Mouse (Mus musculus): ENCODE data around the gene Plk3. TPM values are rescaled to one million over a fixed set of nuclear protein-coding genes. Genes with fewer than 3 reads are reported as not detected.

The Plk3 gene
- polyA plus RNA-seq, 1 experiment from 2014 or later = 3.5 TPM

DNA sequence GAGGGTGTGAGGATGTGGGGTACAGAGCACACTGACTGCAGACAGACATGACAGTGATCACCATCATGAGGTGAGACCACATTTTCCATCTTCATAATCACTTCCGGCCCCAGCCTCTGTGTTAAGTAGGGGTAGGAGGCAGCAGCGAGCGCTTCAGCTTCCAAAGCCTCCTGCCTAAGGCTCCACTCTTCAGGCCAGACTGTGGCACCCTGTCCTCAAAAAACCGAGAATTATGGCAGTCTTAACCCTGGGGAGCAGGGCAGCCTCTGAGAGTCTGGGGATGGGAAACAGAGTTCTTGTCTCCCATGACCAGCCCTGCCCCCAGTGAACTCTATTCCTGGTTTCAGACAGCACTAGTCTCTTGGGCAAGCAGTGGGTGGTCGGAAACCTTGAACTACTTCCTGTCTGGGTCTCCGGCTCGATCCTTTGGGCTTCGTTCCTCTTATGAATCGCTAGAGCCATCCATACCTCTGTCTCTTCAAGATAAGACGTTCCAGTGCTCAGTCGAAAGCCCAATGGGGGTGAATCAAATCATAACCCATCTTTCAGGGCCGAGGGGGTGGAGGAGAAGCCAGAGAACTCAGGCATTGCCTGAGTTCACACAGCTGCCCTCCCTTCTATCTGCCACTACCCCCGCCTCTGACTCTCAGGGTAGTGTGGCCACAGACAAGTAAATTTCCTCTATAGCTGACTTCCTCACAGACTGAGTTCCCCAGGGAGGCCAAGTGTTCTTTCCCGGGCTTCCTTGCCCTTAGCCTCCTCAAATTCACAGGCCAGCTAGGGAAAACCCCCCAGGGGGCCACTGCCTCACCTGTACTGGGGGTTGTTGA is 9.0 kb downstream of the Plk3 start:
- Histone ChIP-seq H3K9me3 (no peaks in the 10 kb centered on the region), H3K4me1 (peaks cover 26% of the 10 kb centered on the region), H3K9ac (peak overlapping the region; percentile 58), H3K27ac (peak overlapping the region; percentile 87), H3K4me2 (replicated peaks) (peak overlapping the region; percentile 41), H3K36me3 (peaks cover 15% of the 10 kb centered on the region), H3K4me3 (0 out of 2 replicates have a peak overlapping the region, but pooled peaks have one; percentile 1), H3K27me3 (no peaks in the 10 kb centered on the region)
- WGBS = 66% methylated on average over 14 of the region's 14 CpGs
- no peak for ATAC-seq (ENCODE audit: low FRiP score, low read depth)

DNA sequence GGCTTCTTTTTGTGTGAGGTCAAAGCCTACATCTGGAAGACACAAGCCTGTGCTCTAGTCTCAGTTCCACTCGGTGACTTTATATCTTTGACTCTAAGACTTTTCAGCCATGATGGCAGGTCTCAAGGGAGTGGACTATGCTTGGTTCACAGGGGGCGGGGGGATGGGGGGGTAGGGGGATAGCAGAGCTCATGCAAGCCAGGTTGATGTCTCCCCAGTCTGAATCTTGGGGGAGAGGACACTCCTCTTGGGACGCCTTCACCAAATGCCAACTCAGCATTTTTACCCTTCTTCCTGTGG is 9.6 kb downstream of the Plk3 start:
- Histone ChIP-seq H3K9ac (no peak overlapping the region), H3K4me2 (replicated peaks) (no peak overlapping the region), H3K4me3 (no peak overlapping the region), H3K27me3 (no peaks in the 10 kb centered on the region), H3K36me3 (peaks cover 13% of the 10 kb centered on the region), H3K9me3 (no peaks in the 10 kb centered on the region), H3K4me1 (peaks cover 28% of the 10 kb centered on the region), H3K27ac (no peak overlapping the region)
- WGBS = 81% methylated on average over 3 of the region's 3 CpGs
- no peak for ATAC-seq (ENCODE audit: low FRiP score, low read depth)

DNA sequence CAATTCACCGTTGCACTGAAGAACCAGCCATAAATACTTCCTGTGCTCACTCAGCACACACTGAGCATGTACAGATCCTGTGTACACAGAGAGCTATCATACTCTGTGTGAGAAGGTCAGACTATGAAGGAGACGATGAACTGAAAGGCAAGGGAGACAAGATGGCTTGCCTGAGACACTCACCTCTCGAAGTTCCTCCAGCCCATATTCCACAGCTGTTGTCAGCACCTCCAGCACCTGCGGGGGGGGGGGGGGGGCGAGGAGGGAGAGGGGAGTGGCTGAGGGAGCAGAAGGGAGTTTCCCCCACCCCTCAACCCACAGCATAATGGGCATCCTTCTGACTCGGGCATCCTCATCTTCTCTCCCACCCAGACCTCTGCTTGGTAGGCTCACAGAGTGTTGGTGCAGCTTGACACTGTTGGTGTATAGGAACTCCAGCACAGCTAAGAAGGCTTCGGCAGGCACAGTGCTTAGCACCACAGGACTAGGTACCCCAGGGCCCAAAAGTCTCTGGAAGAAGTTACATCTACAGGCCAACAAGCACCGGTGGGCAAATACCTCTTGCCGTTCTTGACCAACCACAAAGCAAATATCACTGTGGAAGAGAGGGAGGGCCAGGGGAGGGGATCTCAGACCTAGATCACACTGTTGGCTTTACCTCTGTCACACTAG is 10.1 kb downstream of the Plk3 start:
- WGBS = 85% methylated on average over 7 of the region's 9 CpGs
- Histone ChIP-seq H3K4me2 (replicated peaks) (no peak overlapping the region), H3K27me3 (no peaks in the 10 kb centered on the region), H3K9me3 (no peaks in the 10 kb centered on the region), H3K27ac (no peak overlapping the region), H3K4me1 (peaks cover 28% of the 10 kb centered on the region), H3K36me3 (peaks cover 8% of the 10 kb centered on the region), H3K4me3 (no peak overlapping the region), H3K9ac (no peak overlapping the region)
- ATAC-seq (ENCODE audit: low FRiP score, low read depth) = no peak

DNA sequence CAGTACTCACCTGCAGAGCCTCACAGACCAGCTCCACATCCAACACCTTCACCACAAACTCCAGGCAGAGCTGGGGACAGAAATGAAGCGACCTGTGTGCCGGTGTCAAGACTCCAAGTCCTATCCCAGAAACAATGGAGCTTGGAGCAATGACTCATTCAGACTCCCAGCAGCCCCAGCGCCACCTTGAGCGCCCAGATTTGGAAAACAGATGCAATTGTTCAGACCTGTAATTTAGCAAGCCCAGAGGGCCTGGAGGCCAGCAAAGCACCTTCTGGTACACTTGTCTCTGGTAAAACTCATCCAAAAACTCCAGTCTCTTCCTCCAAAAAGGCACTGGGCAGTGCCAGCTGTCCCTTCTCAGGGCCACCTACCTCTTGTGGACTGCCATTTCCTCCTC is 11.6 kb downstream of the Plk3 start:
- Histone ChIP-seq H3K27ac (no peak overlapping the region), H3K36me3 (no peaks in the 10 kb centered on the region), H3K4me2 (replicated peaks) (no peak overlapping the region), H3K9me3 (no peaks in the 10 kb centered on the region), H3K27me3 (no peaks in the 10 kb centered on the region), H3K4me3 (no peak overlapping the region), H3K9ac (no peak overlapping the region), H3K4me1 (peaks cover 28% of the 10 kb centered on the region)
- ATAC-seq (ENCODE audit: low FRiP score, low read depth) = no peak
- 81% methylated on average over 4 of the region's 4 CpGs for WGBS

DNA sequence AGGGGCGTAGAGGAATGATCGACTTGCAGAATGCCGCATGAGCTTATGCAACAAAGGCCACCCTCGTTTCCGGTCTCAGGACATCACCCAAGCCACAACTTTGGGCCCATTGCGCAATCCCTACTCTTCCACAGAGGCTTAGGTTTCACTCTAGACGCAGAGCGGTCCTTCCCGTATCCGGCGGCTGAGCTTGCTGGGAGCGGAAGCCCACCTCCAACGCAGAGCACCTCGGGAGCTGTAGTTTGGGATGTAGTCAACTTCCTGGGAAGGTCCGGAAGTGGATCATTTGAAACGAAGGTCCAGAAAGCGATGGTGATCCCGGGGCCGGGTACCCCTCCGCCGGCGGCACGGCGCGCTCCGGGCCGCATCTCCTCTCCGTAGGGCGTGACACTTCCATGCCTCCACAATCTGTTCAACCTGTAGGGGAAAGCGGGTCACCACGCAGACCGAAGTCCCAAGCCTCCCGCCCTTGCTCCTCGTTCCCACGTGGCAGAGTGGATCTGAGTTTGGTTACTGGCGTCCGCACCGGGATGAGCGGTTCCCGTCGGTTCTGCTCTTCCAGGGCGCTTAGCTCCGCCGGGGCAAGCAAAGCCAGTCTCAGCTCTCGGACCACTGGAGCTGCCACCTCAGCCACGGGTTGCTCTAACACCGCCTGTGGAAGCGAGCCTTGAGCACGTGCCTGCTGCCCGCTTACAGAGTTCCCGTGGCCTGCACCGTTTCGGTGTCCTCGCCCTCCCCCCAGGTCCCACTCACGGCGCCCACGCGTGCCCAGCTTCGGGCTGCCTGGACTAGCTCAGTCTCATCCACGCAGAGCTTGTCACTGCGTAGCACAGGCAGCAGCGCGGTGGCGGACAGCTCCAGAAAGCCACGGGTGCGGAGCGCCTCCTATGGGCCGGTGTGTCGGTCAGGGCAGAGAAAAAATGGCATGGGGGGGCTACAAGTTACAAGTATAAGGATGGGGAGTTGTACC is 13.0 kb downstream of the Plk3 start:
- under 1% methylated on average over 69 of the region's 69 CpGs for WGBS
- peak; percentile 94 for ATAC-seq (ENCODE audit: low FRiP score, low read depth)
- peak overlapping the region; percentile 58 for H3K4me3 ChIP-seq

DNA sequence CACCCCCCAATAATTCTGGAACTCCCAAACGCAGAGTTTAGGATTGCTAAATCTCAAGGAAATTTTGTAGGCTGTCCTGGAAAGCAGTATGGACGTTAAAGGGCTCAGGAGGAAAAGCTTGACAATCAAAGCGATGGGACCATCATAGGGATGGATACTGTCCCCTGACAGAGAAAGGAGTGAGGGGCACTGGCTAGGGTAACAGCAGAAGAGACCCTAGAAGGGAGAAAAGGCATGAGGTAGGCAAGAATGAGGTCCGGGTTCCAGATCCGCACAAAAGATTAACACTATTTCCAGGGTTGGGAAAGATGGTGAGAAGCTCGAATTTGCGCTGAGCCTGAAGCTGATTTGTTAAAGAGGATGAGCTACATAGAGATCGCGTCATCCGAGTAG is 13.7 kb downstream of the Plk3 start:
- Histone ChIP-seq H3K4me1 (peaks cover 14% of the 10 kb centered on the region), H3K9ac (peak overlapping the region; percentile 73), H3K9me3 (no peaks in the 10 kb centered on the region), H3K27me3 (no peaks in the 10 kb centered on the region), H3K27ac (peak overlapping the region; percentile 80), H3K4me3 (peak overlapping the region; percentile 58), H3K4me2 (replicated peaks) (peak overlapping the region; percentile 100), H3K36me3 (no peaks in the 10 kb centered on the region)
- peak; percentile 6; the same call in 1 of the 2 replicates for ATAC-seq (ENCODE audit: low FRiP score, low read depth)
- 6% methylated on average over 10 of the region's 10 CpGs for WGBS

More for the DNA sequence above, 13.0 kb downstream of the Plk3 start:
- Histone ChIP-seq H3K27me3 (no peaks in the 10 kb centered on the region), H3K36me3 (no peaks in the 10 kb centered on the region), H3K4me2 (replicated peaks) (peak overlapping the region; percentile 100), H3K9me3 (no peaks in the 10 kb centered on the region), H3K4me1 (peaks cover 21% of the 10 kb centered on the region), H3K9ac (peak overlapping the region; percentile 73), H3K27ac (peak overlapping the region; percentile 80)

DNA sequence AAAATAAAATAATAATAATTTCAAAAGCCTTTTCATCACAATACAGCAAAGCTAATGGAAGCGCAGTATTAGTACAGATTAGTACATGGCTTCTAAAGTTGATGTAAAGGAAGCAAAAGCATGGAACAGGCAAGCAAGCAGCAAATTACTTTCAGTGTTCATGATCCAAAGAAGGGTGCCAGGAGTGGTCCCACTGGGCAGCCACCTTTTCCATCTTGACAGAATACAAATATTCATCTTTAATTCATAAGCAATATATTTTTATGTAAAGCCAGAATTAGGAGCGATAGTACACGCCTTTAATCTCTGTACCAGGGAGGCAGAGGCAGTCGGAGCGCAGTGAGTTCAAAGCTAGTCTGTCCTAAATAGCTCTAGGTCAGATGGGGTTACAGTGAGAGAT is 14.1 kb downstream of the Plk3 start:
- Histone ChIP-seq H3K9ac (peak overlapping the region; percentile 73), H3K4me3 (peak overlapping the region; percentile 58), H3K4me1 (peaks cover 10% of the 10 kb centered on the region), H3K27me3 (no peaks in the 10 kb centered on the region), H3K36me3 (peaks cover 4% of the 10 kb centered on the region), H3K9me3 (no peaks in the 10 kb centered on the region), H3K27ac (no peak overlapping the region), H3K4me2 (replicated peaks) (peak overlapping the region; percentile 100)
- WGBS = 76% methylated on average over 5 of the region's 5 CpGs
- ATAC-seq (ENCODE audit: low FRiP score, low read depth) = no peak

DNA sequence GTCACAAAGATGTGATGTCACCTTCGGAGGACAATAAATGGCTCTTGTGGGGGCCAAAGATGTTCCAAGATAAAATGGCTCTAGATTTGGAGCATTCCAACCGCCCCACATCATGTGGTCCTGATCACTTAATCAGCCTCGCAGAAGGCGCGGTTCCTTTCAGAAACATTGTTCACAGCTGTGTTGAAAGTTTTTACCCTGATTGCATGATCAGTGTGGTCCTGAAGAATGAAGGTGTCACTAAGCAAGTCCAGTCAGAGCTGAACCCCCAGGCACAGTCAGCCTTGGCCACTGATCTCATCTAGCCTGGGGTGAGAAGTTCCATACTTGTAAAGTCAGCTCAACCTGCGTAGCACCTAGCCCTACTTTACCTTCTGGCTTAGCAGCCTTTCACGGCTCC is 15.8 kb downstream of the Plk3 start:
- H3K9ac ChIP-seq = no peak overlapping the region
- ATAC-seq (ENCODE audit: low FRiP score, low read depth) = no peak
- no peaks in the 10 kb centered on the region for H3K27me3 ChIP-seq
- 89% methylated on average over 7 of the region's 7 CpGs for WGBS
- H3K27ac ChIP-seq = no peak overlapping the region
- H3K9me3 ChIP-seq = no peaks in the 10 kb centered on the region
- peaks cover 7% of the 10 kb centered on the region for H3K4me1 ChIP-seq
- peaks cover 20% of the 10 kb centered on the region for H3K36me3 ChIP-seq
- H3K4me2 ChIP-seq (replicated peaks) = no peak overlapping the region
- H3K4me3 ChIP-seq = no peak overlapping the region

DNA sequence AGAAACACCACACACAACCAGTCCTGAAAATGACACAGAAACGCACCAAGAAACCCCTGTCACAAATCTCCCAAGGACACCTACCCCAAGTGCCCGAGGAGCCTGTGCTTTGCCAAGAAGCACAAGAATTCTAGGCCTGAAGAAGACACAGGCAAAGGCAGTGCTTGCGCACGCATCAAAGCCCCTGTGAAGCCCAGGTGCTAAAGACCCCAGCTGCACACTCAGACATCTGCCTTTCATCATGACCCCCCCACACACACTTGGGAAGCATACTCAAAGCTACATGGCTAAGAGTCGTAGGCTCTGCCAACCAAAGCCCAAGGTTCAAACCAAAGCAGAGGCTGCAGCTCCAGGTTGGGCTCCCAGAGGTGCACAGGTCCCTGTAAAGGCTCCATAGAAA is 18.2 kb downstream of the Plk3 start:
- no peak overlapping the region for H3K27ac ChIP-seq
- no peak overlapping the region for H3K9ac ChIP-seq
- peaks cover 36% of the 10 kb centered on the region for H3K36me3 ChIP-seq
- H3K9me3 ChIP-seq = no peaks in the 10 kb centered on the region
- no peaks in the 10 kb centered on the region for H3K27me3 ChIP-seq
- H3K4me1 ChIP-seq = peaks cover 3% of the 10 kb centered on the region
- no peak for ATAC-seq (ENCODE audit: low FRiP score, low read depth)
- no peak overlapping the region for H3K4me3 ChIP-seq
- H3K4me2 ChIP-seq (replicated peaks) = no peak overlapping the region
- WGBS = 66% methylated on average over 5 of the region's 5 CpGs

DNA sequence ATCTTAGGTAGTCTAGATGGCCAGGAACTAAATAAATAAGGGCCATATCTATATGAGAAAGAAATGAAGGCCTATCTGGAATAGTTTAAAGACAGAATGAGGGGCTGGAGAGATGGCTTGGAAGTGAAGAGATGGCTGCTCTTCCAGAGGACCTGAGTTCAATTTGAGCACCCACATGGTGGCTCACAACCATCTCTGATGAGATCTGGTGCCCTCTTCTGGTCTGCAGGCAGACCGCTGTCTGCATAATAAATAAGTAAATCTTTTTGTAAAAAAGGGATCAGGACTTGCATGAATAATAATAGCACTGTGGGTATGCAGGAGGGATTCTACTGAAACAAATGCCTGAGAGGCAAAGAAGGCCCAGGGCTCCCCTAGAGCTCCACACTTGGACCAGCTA is 20.5 kb downstream of the Plk3 start:
- no peak for ATAC-seq (ENCODE audit: low FRiP score, low read depth)
- H3K27me3 ChIP-seq = no peaks in the 10 kb centered on the region
- H3K4me3 ChIP-seq = no peak overlapping the region

DNA sequence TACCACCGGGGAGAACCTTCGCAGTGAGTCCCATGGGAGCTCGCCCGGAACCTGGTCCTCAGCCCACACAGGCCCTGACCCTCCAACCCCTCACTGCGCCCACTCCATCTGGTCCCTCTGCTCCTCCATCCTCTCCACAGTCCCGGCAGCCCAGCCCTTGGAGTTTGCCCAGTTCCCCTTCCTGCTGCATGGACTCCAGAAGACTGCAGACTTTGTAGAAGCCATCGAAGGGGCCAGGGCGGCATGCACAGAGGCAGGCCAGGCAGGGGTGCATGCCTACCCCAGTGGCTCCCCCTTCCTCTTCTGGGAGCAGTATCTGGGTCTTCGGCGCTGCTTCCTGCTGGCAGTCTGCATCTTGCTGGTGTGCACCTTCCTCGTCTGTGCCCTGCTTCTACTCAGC is 22.8 kb downstream of the Plk3 start:
- Histone ChIP-seq H3K27me3 (no peaks in the 10 kb centered on the region), H3K4me1 (no peaks in the 10 kb centered on the region), H3K9ac (no peak overlapping the region), H3K27ac (no peak overlapping the region), H3K4me2 (replicated peaks) (no peak overlapping the region), H3K4me3 (no peak overlapping the region), H3K9me3 (no peaks in the 10 kb centered on the region), H3K36me3 (peaks cover 65% of the 10 kb centered on the region)
- 96% methylated on average over 11 of the region's 11 CpGs for WGBS
- ATAC-seq (ENCODE audit: low FRiP score, low read depth) = no peak

More for the DNA sequence above, 20.5 kb downstream of the Plk3 start:
- 83% methylated on average over 1 of the region's 1 CpGs for WGBS
- Histone ChIP-seq H3K36me3 (peaks cover 60% of the 10 kb centered on the region), H3K9ac (no peak overlapping the region), H3K4me2 (replicated peaks) (no peak overlapping the region), H3K9me3 (no peaks in the 10 kb centered on the region), H3K4me1 (no peaks in the 10 kb centered on the region), H3K27ac (no peak overlapping the region)

DNA sequence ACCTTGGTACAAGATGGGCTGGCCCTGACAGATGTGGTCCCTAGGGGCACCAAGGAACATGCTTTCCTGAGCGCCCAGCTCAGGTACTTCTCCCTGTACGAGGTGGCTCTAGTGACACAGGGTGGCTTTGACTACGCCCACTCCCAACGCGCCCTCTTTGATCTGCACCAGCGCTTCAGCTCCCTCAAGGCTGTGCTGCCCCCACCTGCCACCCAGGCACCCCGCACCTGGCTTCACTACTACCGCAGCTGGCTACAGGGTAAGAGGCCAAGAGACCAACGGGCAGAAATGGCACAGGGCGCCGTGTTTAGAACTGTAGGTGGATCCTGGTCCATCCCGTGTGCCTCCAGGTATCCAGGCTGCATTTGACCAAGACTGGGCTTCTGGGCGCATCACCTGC is 23.5 kb downstream of the Plk3 start:
- no peaks in the 10 kb centered on the region for H3K27me3 ChIP-seq
- H3K4me2 ChIP-seq (replicated peaks) = no peak overlapping the region
- no peak overlapping the region for H3K4me3 ChIP-seq
- H3K27ac ChIP-seq = no peak overlapping the region
- no peaks in the 10 kb centered on the region for H3K9me3 ChIP-seq
- 87% methylated on average over 13 of the region's 13 CpGs for WGBS
- peaks cover 2% of the 10 kb centered on the region; the same call in 1 of the 2 replicates for H3K4me1 ChIP-seq
- ATAC-seq (ENCODE audit: low FRiP score, low read depth) = no peak
- no peak overlapping the region for H3K9ac ChIP-seq
- peaks cover 72% of the 10 kb centered on the region for H3K36me3 ChIP-seq

All from limb, embryonic 13.5 days (tissue).